Mouse (Mus musculus) ES-E14 (cell line): ENCODE measurements around the gene Nfkbib.

Experiments used
- CHD2 ChIP-seq: IDR thresholded peaks from 2 replicates; pipeline ENCODE4 v1.6.1; 2014; ENCODE audit warnings: mild to moderate bottlenecking, low read depth, low read length, inconsistent platforms
- HCFC1 ChIP-seq: IDR thresholded peaks from 2 replicates; pipeline ENCODE4 v1.6.1; 2012; ENCODE audit warnings: low read length, inconsistent platforms, borderline replicate concordance; ENCODE audit not compliant: insufficient read depth

DNA sequence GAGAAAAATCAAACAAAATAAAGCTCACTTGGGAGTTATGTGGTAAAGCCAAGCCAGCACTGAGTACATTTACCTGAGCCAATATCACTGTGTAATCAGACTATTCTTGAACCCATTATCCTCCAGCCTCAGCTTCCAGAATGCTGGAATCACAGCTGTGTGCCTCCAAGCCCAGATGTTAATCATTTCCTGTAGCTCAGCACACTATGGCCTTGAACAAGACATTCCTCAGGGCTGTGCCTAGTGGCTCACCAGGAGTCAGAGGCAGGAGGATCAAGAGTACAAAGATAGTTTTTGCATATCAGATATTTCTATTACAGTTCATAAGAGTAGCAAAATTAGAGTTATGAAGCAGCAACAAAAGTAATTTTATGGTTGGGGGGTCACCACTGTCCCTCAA lies 24.4 kb upstream of the Nfkbib start:
- TF ChIP-seq HCFC1 (no peak), CHD2 (no peak)
